ENCODE assay signal across 8 mouse cellular contexts in genomic region chr12:84996501-84997398, GRCm38 (mm10). TPM values are rescaled to one million over a fixed set of nuclear protein-coding genes. Genes with fewer than 3 reads are reported as not detected.
DNase-seq lines count a peak whose midpoint lies in the region; ATAC-seq and TF ChIP-seq lines count a peak whose summit lies in the region.

No protein-coding gene starts in this region.

- peaks cover 4% of the 10 kb centered on the region; the same call in 1 of the 2 replicates for H3K9me3 ChIP-seq in kidney, embryonic 14.5 days (ENCODE audit: control insufficient read depth, low read length)
- no peaks in the 10 kb centered on the region for H3K9me3 ChIP-seq in hindbrain, embryonic 13.5 days
- H3K9me3 ChIP-seq in midbrain, embryonic 10.5 days (replicated peaks), result 0 out of 2 replicates have a peak, but pooled peaks cover 6% of the 10 kb centered on the region

- H3K9ac ChIP-seq in kidney, embryonic 14.5 days (ENCODE audit: low read depth, low read length), result peak overlapping the region; percentile 98
- H3K9ac ChIP-seq in hindbrain, embryonic 13.5 days, result peak overlapping the region; percentile 100

- peaks cover 8% of the 10 kb centered on the region; the same call in 1 of the 2 replicates for H3K4me1 ChIP-seq in kidney, embryonic 14.5 days (ENCODE audit: control insufficient read depth, insufficient read depth, low read length)
- peaks cover 8% of the 10 kb centered on the region for H3K4me1 ChIP-seq in embryonic fibroblast, embryonic 13.5 days (ENCODE audit: control insufficient read depth, insufficient read depth, low read length)
- H3K4me1 ChIP-seq in hindbrain, embryonic 13.5 days (replicated peaks), result peaks cover 27% of the 10 kb centered on the region
- H3K4me1 ChIP-seq in midbrain, embryonic 10.5 days, result peaks cover 25% of the 10 kb centered on the region

- no peaks in the 10 kb centered on the region for H3K36me3 ChIP-seq in kidney, embryonic 14.5 days (ENCODE audit: control insufficient read depth, insufficient read depth, low read length)
- H3K36me3 ChIP-seq in hindbrain, embryonic 13.5 days, result no peaks in the 10 kb centered on the region
- peaks cover 32% of the 10 kb centered on the region for H3K36me3 ChIP-seq in midbrain, embryonic 10.5 days

- DNase-seq in kidney, postnatal 14 days, result no peak
- peak; percentile 69 for DNase-seq in brain, adult 2 months (ENCODE audit: low read depth, low spot score)
- DNase-seq in left cerebral cortex, postnatal 25 days (ENCODE audit: low spot score in 2 of 2), result peak; percentile 45 to 67
- peak; percentile 32 for DNase-seq in midbrain, embryonic 10.5 days (ENCODE audit: low spot score)
- peak; percentile 67 to 85 for DNase-seq in spleen, postnatal 4 days (ENCODE audit: low spot score in 2 of 2)

- peak; percentile 17; the same call in 1 of the 2 replicates for TF ChIP-seq POLR2A in embryonic fibroblast, embryonic 13.5 days (IDR thresholded peaks at IDR 0.05; ENCODE audit: low read depth, low read length)

- under 1% methylated on average over 41 of the region's 44 CpGs for whole genome bisulfite sequencing in kidney, embryonic 14.5 days
- WGBS in hindbrain, embryonic 13.5 days, result under 1% methylated on average over 43 of the region's 44 CpGs
- WGBS in midbrain, embryonic 10.5 days, result under 1% methylated on average over 44 of the region's 44 CpGs

- H3K27me3 ChIP-seq in kidney, embryonic 14.5 days (ENCODE audit: control insufficient read depth, insufficient read depth, low read length), result no peaks in the 10 kb centered on the region
- H3K27me3 ChIP-seq in hindbrain, embryonic 13.5 days, result no peaks in the 10 kb centered on the region
- H3K27me3 ChIP-seq in midbrain, embryonic 10.5 days (ENCODE audit: low read depth, poor library complexity, severe bottlenecking), result no peaks in the 10 kb centered on the region

- ATAC-seq in kidney, embryonic 14.5 days (ENCODE audit: low FRiP score, low TSS enrichment), result peak; percentile 45
- peak; percentile 73 for ATAC-seq in hindbrain, embryonic 13.5 days (ENCODE audit: low FRiP score)

- H3K4me2 ChIP-seq in kidney, embryonic 14.5 days (replicated peaks; ENCODE audit: low read depth, low read length), result peak overlapping the region; percentile 57
- H3K4me2 ChIP-seq in hindbrain, embryonic 13.5 days, result peak overlapping the region; percentile 85

- peak overlapping the region; percentile 99 for H3K4me3 ChIP-seq in kidney, embryonic 14.5 days (ENCODE audit: low read length)
- H3K4me3 ChIP-seq in embryonic fibroblast, embryonic 13.5 days (ENCODE audit: insufficient read depth, low read length), result peak overlapping the region; percentile 93
- peak overlapping the region; percentile 99 for H3K4me3 ChIP-seq in hindbrain, embryonic 13.5 days
- H3K4me3 ChIP-seq in midbrain, embryonic 10.5 days, result peak overlapping the region; percentile 98

- no peak for TF ChIP-seq CTCF in embryonic fibroblast, embryonic 13.5 days (IDR thresholded peaks at IDR 0.05; ENCODE audit: borderline replicate concordance, insufficient read depth, low read length)

- intact Hi-C loops in left cerebral cortex, postnatal 25 days (cut with DNase I), result loop anchor here (1.0 to 10.0 kb wide), 2 partner anchors 26 to 382 kb away; partner anchors contain the start of genes Abcd4, Arel1 and Fcf1

- peak overlapping the region; percentile 71 for H3K27ac ChIP-seq in kidney, embryonic 14.5 days (ENCODE audit: low read depth, low read length)
- no peak overlapping the region for H3K27ac ChIP-seq in embryonic fibroblast, embryonic 13.5 days (ENCODE audit: insufficient read depth, low read length)
- H3K27ac ChIP-seq in hindbrain, embryonic 13.5 days, result peak overlapping the region; percentile 94
- H3K27ac ChIP-seq in midbrain, embryonic 10.5 days (replicated peaks), result peak overlapping the region; percentile 97

RNA-seq across cellular contexts. Expression of gene Ylpm1, which starts 0.6 kb away (rescaled TPM):
- polyA plus RNA-seq in kidney, embryonic 14.5 days (2014; fragmentation: Nextera tagmentation; extraction: Ambion mirVana), result 44.1 and 47.0 TPM in 2 replicates
- 48.7 and 61.3 TPM in 2 replicates for polyA plus RNA-seq in embryonic fibroblast, embryonic 13.5 days (2011; ENCODE audit: insufficient read length, low read depth, missing spikeins)
- polyA plus RNA-seq in hindbrain, embryonic 13.5 days (2015; fragmentation: Nextera tagmentation; extraction: Ambion mirVana), result 35.5 and 37.8 TPM in 2 replicates
- 100 to 1,000 TPM; 111 to 126 TPM for total RNA-seq in left cerebral cortex, postnatal 25 days (2021)
- polyA plus RNA-seq in midbrain, embryonic 10.5 days (2016; fragmentation: Nextera tagmentation; extraction: Ambion mirVana), result 30.9 and 33.6 TPM in 2 replicates

RNA-seq across cellular contexts. Expression of gene Arel1, which starts 26.1 kb away (rescaled TPM):
- polyA plus RNA-seq in kidney, embryonic 14.5 days (2014; fragmentation: Nextera tagmentation; extraction: Ambion mirVana), result 8.4 and 15.7 TPM in 2 replicates
- polyA plus RNA-seq in embryonic fibroblast, embryonic 13.5 days (2011; ENCODE audit: insufficient read length, low read depth, missing spikeins), result 29.0 and 29.4 TPM in 2 replicates
- 30.9 and 32.6 TPM in 2 replicates for polyA plus RNA-seq in hindbrain, embryonic 13.5 days (2015; fragmentation: Nextera tagmentation; extraction: Ambion mirVana)
- total RNA-seq in left cerebral cortex, postnatal 25 days (2021), result 100 to 1,000 TPM; 101 to 120 TPM
- polyA plus RNA-seq in midbrain, embryonic 10.5 days (2016; fragmentation: Nextera tagmentation; extraction: Ambion mirVana), result 16.0 and 20.8 TPM in 2 replicates

RNA-seq across cellular contexts. Expression of gene Fcf1, which starts 26.1 kb away (rescaled TPM):
- polyA plus RNA-seq in kidney, embryonic 14.5 days (2014; fragmentation: Nextera tagmentation; extraction: Ambion mirVana), result 153 and 212 TPM in 2 replicates
- 89.0 and 100 TPM in 2 replicates for polyA plus RNA-seq in embryonic fibroblast, embryonic 13.5 days (2011; ENCODE audit: insufficient read length, low read depth, missing spikeins)
- polyA plus RNA-seq in hindbrain, embryonic 13.5 days (2015; fragmentation: Nextera tagmentation; extraction: Ambion mirVana), result 111 and 113 TPM in 2 replicates
- 10 to 100 TPM; 28.6 to 38.3 TPM for total RNA-seq in left cerebral cortex, postnatal 25 days (2021)
- polyA plus RNA-seq in midbrain, embryonic 10.5 days (2016; fragmentation: Nextera tagmentation; extraction: Ambion mirVana), result 169 and 182 TPM in 2 replicates
